Mouse (Mus musculus): ENCODE results near the gene Necap2.

DNA sequence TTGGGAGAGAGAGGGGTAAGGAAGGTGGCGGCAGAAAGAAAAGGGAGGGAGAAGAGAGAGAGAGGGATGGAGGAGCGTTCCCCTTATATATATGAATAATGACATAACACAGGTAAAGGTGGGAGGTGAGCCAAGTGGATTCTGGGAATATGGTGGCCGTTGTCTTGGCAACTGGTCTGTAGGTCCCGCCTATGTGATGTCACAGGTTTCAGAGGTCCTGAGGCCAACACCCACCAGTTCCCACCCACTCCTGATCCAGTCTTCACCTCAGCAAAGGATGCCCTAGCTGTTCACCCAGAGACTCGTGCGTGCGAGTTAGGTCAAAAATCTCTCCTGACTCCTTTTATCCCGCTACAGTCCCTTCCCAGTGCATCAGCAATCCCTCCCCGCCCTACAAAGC is 23.1 kb upstream of the Necap2 start:
- TF ChIP-seq POLR2A (IDR thresholded peaks at IDR 0.05; ENCODE audit: low read depth, low read length) (no peak), CTCF (IDR thresholded peaks at IDR 0.05; ENCODE audit: borderline replicate concordance, insufficient read depth, low read length) (no peak)
